Mouse (Mus musculus): ENCODE data around the gene Slc16a5. TPM values are rescaled to one million over a fixed set of nuclear protein-coding genes. Genes with fewer than 3 reads are reported as not detected.

The Slc16a5 gene
- polyA plus RNA-seq, 1 experiment = 1.8 TPM

DNA sequence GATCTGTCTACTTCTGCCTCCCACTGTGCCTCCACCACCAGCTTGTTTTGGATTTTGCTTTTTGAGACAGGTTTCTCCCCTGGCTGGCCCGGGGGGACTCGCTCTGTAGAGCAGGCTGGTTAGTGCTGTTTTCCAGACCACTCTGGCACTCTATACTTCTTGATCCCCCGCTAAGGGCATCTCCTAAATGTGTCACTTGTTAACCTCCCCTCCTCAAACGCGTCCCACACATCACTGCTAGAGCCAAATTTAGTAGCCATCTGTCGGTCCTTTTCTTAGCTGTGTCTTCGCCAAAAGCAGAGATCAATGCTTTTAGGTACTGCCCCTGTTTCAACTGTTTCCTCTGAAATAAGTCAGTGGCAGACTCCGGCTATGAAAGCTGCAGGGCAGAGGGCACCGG is 56.4 kb downstream of the Slc16a5 start:
- Histone ChIP-seq H3K4me1 (ENCODE audit: control insufficient read depth, insufficient read depth, low read length) (peaks cover 2% of the 10 kb centered on the region; the same call in 1 of the 2 replicates), H3K27ac (ENCODE audit: control insufficient read depth, insufficient read depth, low read depth, low read length, poor library complexity) (no peak overlapping the region), H3K4me3 (replicated peaks; ENCODE audit: control insufficient read depth, low read depth, low read length) (no peak overlapping the region)
- 87% methylated on average over 9 of the region's 9 CpGs for WGBS
- TF ChIP-seq POLR2A (IDR thresholded peaks at IDR 0.05; ENCODE audit: borderline replicate concordance, control insufficient read depth, low read depth, low read length) = no peak
- TF ChIP-seq CTCF (IDR thresholded peaks at IDR 0.05; ENCODE audit: control insufficient read depth, insufficient read depth, low read length) = no peak

GRCm38 (mm10) chr11:115519581-115519980 is 57.3 kb downstream of the Slc16a5 start:
- TF ChIP-seq CTCF (IDR thresholded peaks at IDR 0.05; ENCODE audit: control insufficient read depth, insufficient read depth, low read length) (no peak), POLR2A (IDR thresholded peaks at IDR 0.05; ENCODE audit: borderline replicate concordance, control insufficient read depth, low read depth, low read length) (no peak)
- 47% methylated on average over 3 of the region's 3 CpGs for WGBS
- H3K27ac ChIP-seq (ENCODE audit: control insufficient read depth, insufficient read depth, low read depth, low read length, poor library complexity) = no peak overlapping the region
- no peak overlapping the region for H3K4me3 ChIP-seq (replicated peaks; ENCODE audit: control insufficient read depth, low read depth, low read length)
- H3K4me1 ChIP-seq (ENCODE audit: control insufficient read depth, insufficient read depth, low read length) = peaks cover 2% of the 10 kb centered on the region; the same call in 1 of the 2 replicates

DNA sequence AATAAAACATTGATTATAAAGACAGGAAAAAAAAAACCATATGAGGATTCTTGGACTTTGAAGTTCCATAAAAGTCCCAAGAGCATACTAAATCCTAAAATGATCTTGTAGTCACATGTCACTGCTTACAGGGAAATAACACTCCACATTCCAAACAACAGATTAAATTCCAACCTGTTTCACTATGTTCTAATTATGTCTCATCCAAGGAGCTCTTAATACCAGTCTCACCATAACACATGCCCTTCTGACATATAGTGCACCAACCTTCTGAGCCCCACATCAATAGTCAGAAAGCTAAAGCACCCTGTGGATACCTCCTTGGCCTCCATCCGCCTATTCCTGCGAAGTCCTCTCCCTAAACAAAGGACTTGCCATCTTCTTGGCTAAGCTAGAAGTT is 57.9 kb downstream of the Slc16a5 start:
- Histone ChIP-seq H3K4me1 (ENCODE audit: control insufficient read depth, insufficient read depth, low read length) (no peaks in the 10 kb centered on the region; the same call in 1 of the 2 replicates), H3K27ac (ENCODE audit: control insufficient read depth, insufficient read depth, low read depth, low read length, poor library complexity) (no peak overlapping the region), H3K4me3 (replicated peaks; ENCODE audit: control insufficient read depth, low read depth, low read length) (no peak overlapping the region)
- WGBS = 94% methylated on average over 2 of the region's 2 CpGs
- TF ChIP-seq CTCF (IDR thresholded peaks at IDR 0.05; ENCODE audit: control insufficient read depth, insufficient read depth, low read length) = no peak
- TF ChIP-seq POLR2A (IDR thresholded peaks at IDR 0.05; ENCODE audit: borderline replicate concordance, control insufficient read depth, low read depth, low read length) = no peak

DNA sequence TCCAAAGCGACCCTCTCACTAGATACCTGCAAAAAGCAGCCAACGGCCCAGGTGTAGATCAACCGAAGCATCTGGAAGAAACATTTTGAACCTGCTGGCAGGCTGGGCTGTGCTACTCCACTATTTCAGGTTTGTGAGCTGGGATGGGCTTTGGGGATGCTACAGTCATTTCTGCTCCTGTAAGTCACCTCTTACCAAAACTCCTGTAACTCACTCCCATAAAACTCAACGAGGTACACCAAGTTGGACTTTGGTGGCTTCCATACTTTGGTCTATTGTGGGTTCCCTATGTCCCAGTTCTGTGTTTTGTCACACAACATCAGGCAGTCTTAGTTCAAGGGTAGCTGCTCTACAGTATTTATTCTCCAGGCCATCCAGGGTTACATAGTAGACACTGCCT is 58.8 kb downstream of the Slc16a5 start:
- H3K4me3 ChIP-seq (replicated peaks; ENCODE audit: control insufficient read depth, low read depth, low read length) = no peak overlapping the region
- TF ChIP-seq CTCF (IDR thresholded peaks at IDR 0.05; ENCODE audit: control insufficient read depth, insufficient read depth, low read length) (no peak), POLR2A (IDR thresholded peaks at IDR 0.05; ENCODE audit: borderline replicate concordance, control insufficient read depth, low read depth, low read length) (no peak)
- no peaks in the 10 kb centered on the region; the same call in 1 of the 2 replicates for H3K4me1 ChIP-seq (ENCODE audit: control insufficient read depth, insufficient read depth, low read length)
- no peak overlapping the region for H3K27ac ChIP-seq (ENCODE audit: control insufficient read depth, insufficient read depth, low read depth, low read length, poor library complexity)
- 83% methylated on average over 4 of the region's 4 CpGs for WGBS

GRCm38 (mm10) chr11:115522238-115522637 is 60.0 kb downstream of the Slc16a5 start:
- 94% methylated on average over 2 of the region's 2 CpGs for WGBS
- Histone ChIP-seq H3K27ac (ENCODE audit: control insufficient read depth, insufficient read depth, low read depth, low read length, poor library complexity) (no peak overlapping the region), H3K4me1 (ENCODE audit: control insufficient read depth, insufficient read depth, low read length) (no peaks in the 10 kb centered on the region; the same call in 1 of the 2 replicates), H3K4me3 (replicated peaks; ENCODE audit: control insufficient read depth, low read depth, low read length) (no peak overlapping the region)
- TF ChIP-seq POLR2A (IDR thresholded peaks at IDR 0.05; ENCODE audit: borderline replicate concordance, control insufficient read depth, low read depth, low read length) (no peak), CTCF (IDR thresholded peaks at IDR 0.05; ENCODE audit: control insufficient read depth, insufficient read depth, low read length) (no peak)

DNA sequence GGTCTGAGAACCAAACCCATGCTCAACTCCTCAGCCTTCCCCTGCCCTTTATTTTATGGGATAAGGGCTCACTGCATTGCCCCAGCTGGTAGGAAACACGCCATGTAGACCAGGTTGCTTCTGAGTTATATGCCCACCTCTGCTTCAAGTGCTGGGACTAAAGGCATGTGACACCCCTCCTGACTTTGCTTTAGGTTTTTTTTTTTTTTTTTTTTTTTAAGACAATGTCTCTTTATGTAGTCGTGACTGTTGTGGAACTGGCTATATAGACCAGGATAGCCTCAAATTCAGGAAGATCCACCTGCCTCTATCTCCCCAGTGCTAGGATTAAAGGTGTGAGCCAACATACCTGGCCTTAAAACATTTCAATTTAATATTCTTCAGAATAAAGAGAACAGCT is 60.4 kb downstream of the Slc16a5 start:
- no peak overlapping the region for H3K27ac ChIP-seq (ENCODE audit: control insufficient read depth, insufficient read depth, low read depth, low read length, poor library complexity)
- H3K4me1 ChIP-seq (ENCODE audit: control insufficient read depth, insufficient read depth, low read length) = no peaks in the 10 kb centered on the region; the same call in 1 of the 2 replicates
- WGBS = 80% methylated on average over 2 of the region's 2 CpGs
- TF ChIP-seq CTCF (IDR thresholded peaks at IDR 0.05; ENCODE audit: control insufficient read depth, insufficient read depth, low read length) (no peak), POLR2A (IDR thresholded peaks at IDR 0.05; ENCODE audit: borderline replicate concordance, control insufficient read depth, low read depth, low read length) (no peak)
- H3K4me3 ChIP-seq (replicated peaks; ENCODE audit: control insufficient read depth, low read depth, low read length) = no peak overlapping the region

Other genes with a start within 250 kb of the Slc16a5 start
- gene Grin2c, start 195.2 kb upstream of the Slc16a5 start, polyA plus RNA-seq (2011; ENCODE audit: insufficient read depth, insufficient read length, low replicate concordance, missing spikeins) = not detected in 2 replicates
- 9.9 and 21.2 TPM in 2 replicates for gene Fdxr, start 185.4 kb upstream of the Slc16a5 start, polyA plus RNA-seq (2011; ENCODE audit: insufficient read depth, insufficient read length, low replicate concordance, missing spikeins)
- 0.77 and 1.4 TPM in 2 replicates for gene Fads6, start 164.8 kb upstream of the Slc16a5 start, polyA plus RNA-seq (2011; ENCODE audit: insufficient read depth, insufficient read length, low replicate concordance, missing spikeins)
- not detected in 2 replicates for gene Otop2, start 155.3 kb upstream of the Slc16a5 start, polyA plus RNA-seq (2011; ENCODE audit: insufficient read depth, insufficient read length, low replicate concordance, missing spikeins)
- 0.29 TPM in 1 of 2 replicates, not detected in the other for gene Ush1g, start 140.4 kb upstream of the Slc16a5 start, polyA plus RNA-seq (2011; ENCODE audit: insufficient read depth, insufficient read length, low replicate concordance, missing spikeins)
- not detected in 2 replicates for gene Otop3, start 127.7 kb upstream of the Slc16a5 start, polyA plus RNA-seq (2011; ENCODE audit: insufficient read depth, insufficient read length, low replicate concordance, missing spikeins)
- 3.4 and 4.3 TPM in 2 replicates for gene Hid1, start 94.7 kb upstream of the Slc16a5 start, polyA plus RNA-seq (2011; ENCODE audit: insufficient read depth, insufficient read length, low replicate concordance, missing spikeins)
- 1.4 and 3.1 TPM in 2 replicates for gene Cdr2l, start 80.6 kb upstream of the Slc16a5 start, polyA plus RNA-seq (2011; ENCODE audit: insufficient read depth, insufficient read length, low replicate concordance, missing spikeins)
- gene Mrpl58, start 58.7 kb upstream of the Slc16a5 start, polyA plus RNA-seq (2011; ENCODE audit: insufficient read depth, insufficient read length, low replicate concordance, missing spikeins) = 31.1 and 51.9 TPM in 2 replicates
- 316 and 521 TPM in 2 replicates for gene Atp5h, start 42.5 kb upstream of the Slc16a5 start, polyA plus RNA-seq (2011; ENCODE audit: insufficient read depth, insufficient read length, low replicate concordance, missing spikeins)
- 14.0 and 32.4 TPM in 2 replicates for gene Kctd2, start 42.3 kb upstream of the Slc16a5 start, polyA plus RNA-seq (2011; ENCODE audit: insufficient read depth, insufficient read length, low replicate concordance, missing spikeins)
- not detected in 2 replicates for gene Trim80, start 21.9 kb upstream of the Slc16a5 start, polyA plus RNA-seq (2011; ENCODE audit: insufficient read depth, insufficient read length, low replicate concordance, missing spikeins)
- 4.4 and 18.7 TPM in 2 replicates for gene Armc7, start 13.2 kb downstream of the Slc16a5 start, polyA plus RNA-seq (2011; ENCODE audit: insufficient read depth, insufficient read length, low replicate concordance, missing spikeins)
- gene Nt5c, start 29.4 kb downstream of the Slc16a5 start, polyA plus RNA-seq (2011; ENCODE audit: insufficient read depth, insufficient read length, low replicate concordance, missing spikeins) = 47.5 and 56.4 TPM in 2 replicates
- gene Jpt1, start 51.9 kb downstream of the Slc16a5 start, polyA plus RNA-seq (2011; ENCODE audit: insufficient read depth, insufficient read length, low replicate concordance, missing spikeins) = 106 and 149 TPM in 2 replicates
- 188 and 202 TPM in 2 replicates for gene Sumo2, start 73.8 kb downstream of the Slc16a5 start, polyA plus RNA-seq (2011; ENCODE audit: insufficient read depth, insufficient read length, low replicate concordance, missing spikeins)
- gene Nup85, start 102.0 kb downstream of the Slc16a5 start, polyA plus RNA-seq (2011; ENCODE audit: insufficient read depth, insufficient read length, low replicate concordance, missing spikeins) = 111 and 163 TPM in 2 replicates
- 19.3 and 26.7 TPM in 2 replicates for gene Mrps7, start 141.5 kb downstream of the Slc16a5 start, polyA plus RNA-seq (2011; ENCODE audit: insufficient read depth, insufficient read length, low replicate concordance, missing spikeins)
- gene Gga3, start 141.6 kb downstream of the Slc16a5 start, polyA plus RNA-seq (2011; ENCODE audit: insufficient read depth, insufficient read length, low replicate concordance, missing spikeins) = 41.5 and 69.6 TPM in 2 replicates
- 65.8 and 86.0 TPM in 2 replicates for gene Mif4gd, start 150.5 kb downstream of the Slc16a5 start, polyA plus RNA-seq (2011; ENCODE audit: insufficient read depth, insufficient read length, low replicate concordance, missing spikeins)
- gene Slc25a19, start 165.8 kb downstream of the Slc16a5 start, polyA plus RNA-seq (2011; ENCODE audit: insufficient read depth, insufficient read length, low replicate concordance, missing spikeins) = 9.3 and 23.0 TPM in 2 replicates
- gene Grb2, start 246.1 kb downstream of the Slc16a5 start, polyA plus RNA-seq (2011; ENCODE audit: insufficient read depth, insufficient read length, low replicate concordance, missing spikeins) = 35.9 and 53.6 TPM in 2 replicates